Mouse (Mus musculus) small intestine, adult 2 months (tissue): ENCODE results near the gene Kmt5a. TPM values are rescaled to one million over a fixed set of nuclear protein-coding genes. Genes with fewer than 3 reads are reported as not detected.

ENCODE experiments used
- H3K27ac ChIP-seq: fragments of 200-500 bp; 2 replicates; pipeline ENCODE4 v1.5.1; 2012; ENCODE audit warnings: low read depth, low read length, control low read depth, inconsistent platforms; ENCODE audit not compliant: insufficient read depth
- H3K27me3 ChIP-seq: fragments of 200-500 bp; 2 replicates; pipeline ENCODE4 v1.6.1; 2012; ENCODE audit warnings: mild to moderate bottlenecking, moderate library complexity, low read length, inconsistent platforms; ENCODE audit not compliant: control insufficient read depth, insufficient read depth
- H3K36me3 ChIP-seq: fragments of 200-500 bp; 2 replicates; pipeline ENCODE4 v1.6.1; 2012; ENCODE audit warnings: mild to moderate bottlenecking, low read length, control low read depth, inconsistent platforms; ENCODE audit not compliant: control insufficient read depth, insufficient read depth
- H3K4me1 ChIP-seq: fragments of 200-500 bp; 2 replicates; pipeline ENCODE4 v1.6.1; 2012; ENCODE audit warnings: low read length, inconsistent platforms, mixed read lengths; ENCODE audit not compliant: control insufficient read depth, insufficient read depth, insufficient read length
- H3K4me3 ChIP-seq: fragments of 200-500 bp; 2 replicates; pipeline ENCODE4 v1.5.1; 2012; ENCODE audit warnings: low read depth, mild to moderate bottlenecking, control low read depth, inconsistent platforms, low read length, moderate library complexity
- CTCF ChIP-seq: fragments of 200-500 bp; IDR thresholded peaks from 2 replicates; pipeline ENCODE4 v1.5.1; 2012; ENCODE audit warnings: low read depth, mild to moderate bottlenecking, control low read depth, inconsistent platforms, low read length, moderate library complexity, mixed read lengths; ENCODE audit not compliant: insufficient replicate concordance, insufficient read length; ENCODE audit errors: extremely low read depth
- POLR2A ChIP-seq: fragments of 200-500 bp; IDR thresholded peaks from 2 replicates; pipeline ENCODE4 v1.6.1; 2012; ENCODE audit warnings: low read depth, mild to moderate bottlenecking, control low read depth, inconsistent platforms, low read length, moderate library complexity
- WGBS: fragments of 180-500 bp; shearing (Covaris S2); methylation state at CpG from one replicate; pipeline ENCODE4 v1.1.7; 2018; 5-methylcytosine and 5-hydroxymethylcytosine counted together
- polyA plus RNA-seq: library from polyadenylated mRNA; depleted of rRNA; stranded (reverse); fragments of >200 nt; gene quantifications from 2 replicates; pipeline ENCODE4 v1.2.3, GENCODE M21; 2012; rRNA removed

Kmt5a gene
- polyA plus RNA-seq, 1 experiment = 70.7 TPM

- 73% methylated on average over 14 of the region's 14 CpGs for WGBS
- no peaks in the 10 kb centered on the region for H3K27me3 ChIP-seq
- no peak for TF ChIP-seq POLR2A
- TF ChIP-seq CTCF = no peak
- H3K4me1 ChIP-seq = peaks cover 1% of the 10 kb centered on the region; the same call in 1 of the 2 replicates
- H3K36me3 ChIP-seq = no peaks in the 10 kb centered on the region
- no peak overlapping the region for H3K27ac ChIP-seq
- no peak overlapping the region for H3K4me3 ChIP-seq
Observed at GRCm38 (mm10) chr5:124503742-124504141, 64.0 kb downstream of the Kmt5a start.

DNA sequence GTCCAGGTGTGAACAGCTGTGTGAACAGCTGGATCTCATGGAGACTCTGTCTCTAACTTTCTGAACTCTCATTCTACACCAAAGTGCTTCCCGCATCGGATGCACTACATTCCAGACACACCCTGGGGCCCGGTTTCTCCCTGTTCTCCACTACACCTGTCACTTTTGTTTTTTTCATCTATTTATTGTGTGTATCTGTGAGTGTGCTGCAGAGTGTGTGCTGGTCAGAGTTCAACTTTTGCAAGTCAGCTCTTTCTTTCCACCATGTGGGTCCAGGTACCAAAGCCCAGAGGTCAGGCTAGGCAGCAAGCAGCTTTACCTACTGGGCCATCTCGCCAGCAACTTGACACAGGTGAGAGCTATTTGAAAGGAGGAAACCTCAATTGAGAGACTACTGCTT, 65.5 kb downstream of the Kmt5a start:
- peaks cover 1% of the 10 kb centered on the region; the same call in 1 of the 2 replicates for H3K4me1 ChIP-seq
- H3K27me3 ChIP-seq = no peaks in the 10 kb centered on the region
- H3K27ac ChIP-seq = no peak overlapping the region
- 26% methylated on average over 4 of the region's 4 CpGs for WGBS
- H3K36me3 ChIP-seq = no peaks in the 10 kb centered on the region
- TF ChIP-seq POLR2A (no peak), CTCF (no peak)
- H3K4me3 ChIP-seq = no peak overlapping the region

GRCm38 (mm10) chr5:124506731-124507359, 67.1 kb downstream of the Kmt5a start:
- Histone ChIP-seq H3K36me3 (no peaks in the 10 kb centered on the region), H3K27ac (no peak overlapping the region), H3K4me1 (peaks cover 1% of the 10 kb centered on the region; the same call in 1 of the 2 replicates), H3K4me3 (no peak overlapping the region), H3K27me3 (no peaks in the 10 kb centered on the region)
- 47% methylated on average over 10 of the region's 10 CpGs for WGBS
- TF ChIP-seq CTCF (no peak), POLR2A (no peak)

DNA sequence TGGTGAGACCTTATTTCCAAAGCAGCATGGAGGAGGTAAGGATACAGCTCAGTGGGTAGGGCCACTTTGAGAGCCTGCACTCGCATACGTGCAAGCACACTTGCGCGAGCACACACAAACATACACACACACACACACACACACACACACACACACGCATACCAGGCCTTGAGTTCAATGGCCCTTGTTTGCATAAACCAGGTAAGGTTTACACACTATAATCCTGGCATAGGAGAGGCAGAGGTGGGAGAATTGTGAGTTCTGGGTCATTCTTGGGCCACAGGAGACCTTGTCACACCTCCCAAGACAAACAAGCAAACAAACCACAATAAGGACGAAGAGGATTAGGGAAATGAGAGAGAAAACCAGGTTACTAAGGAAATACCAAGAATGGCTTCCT, 69.5 kb downstream of the Kmt5a start:
- TF ChIP-seq CTCF (no peak), POLR2A (no peak)
- 85% methylated on average over 6 of the region's 6 CpGs for WGBS

GRCm38 (mm10) chr5:124509742-124510237, 70.1 kb downstream of the Kmt5a start:
- H3K36me3 ChIP-seq = no peaks in the 10 kb centered on the region
- WGBS = 37% methylated on average over 12 of the region's 12 CpGs
- no peaks in the 10 kb centered on the region for H3K27me3 ChIP-seq
- no peak overlapping the region for H3K4me3 ChIP-seq
- TF ChIP-seq POLR2A (no peak), CTCF (no peak)
- peaks cover 1% of the 10 kb centered on the region; the same call in 1 of the 2 replicates for H3K4me1 ChIP-seq
- H3K27ac ChIP-seq = no peak overlapping the region

More for the DNA sequence above, 69.5 kb downstream of the Kmt5a start:
- H3K4me1 ChIP-seq = peaks cover 1% of the 10 kb centered on the region; the same call in 1 of the 2 replicates
- H3K4me3 ChIP-seq = no peak overlapping the region
- H3K36me3 ChIP-seq = no peaks in the 10 kb centered on the region
- H3K27me3 ChIP-seq = no peaks in the 10 kb centered on the region
- no peak overlapping the region for H3K27ac ChIP-seq

DNA sequence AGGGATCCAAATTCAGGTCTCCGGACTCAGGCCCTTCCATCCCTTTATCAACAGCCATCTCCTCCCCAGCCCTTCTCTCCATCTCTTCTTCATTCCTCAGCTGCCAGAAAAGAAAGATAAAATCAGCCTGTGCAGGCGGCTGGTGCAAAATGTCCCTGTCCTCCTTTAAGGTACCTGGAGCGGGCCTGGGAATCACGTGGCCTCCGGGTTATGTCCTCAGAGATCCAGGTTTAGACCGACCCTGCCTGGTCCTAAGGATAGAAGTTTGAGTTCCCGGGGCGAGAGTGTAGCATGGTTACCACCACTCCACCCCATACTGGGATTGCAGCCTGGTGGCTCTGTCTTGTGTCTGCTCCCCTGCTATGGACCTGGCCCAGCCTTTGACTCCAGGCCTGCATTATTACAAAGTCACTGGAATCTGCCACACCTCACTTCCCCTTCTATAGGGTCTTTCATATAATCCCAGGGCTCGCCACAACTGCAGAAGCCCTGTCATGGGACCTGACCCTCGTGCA, 70.9 kb downstream of the Kmt5a start:
- WGBS = 89% methylated on average over 10 of the region's 10 CpGs
- Histone ChIP-seq H3K4me1 (peaks cover 1% of the 10 kb centered on the region; the same call in 1 of the 2 replicates), H3K4me3 (no peak overlapping the region), H3K27ac (no peak overlapping the region), H3K36me3 (no peaks in the 10 kb centered on the region), H3K27me3 (no peaks in the 10 kb centered on the region)
- TF ChIP-seq CTCF (no peak), POLR2A (no peak)

Other genes with a start within 250 kb of the Kmt5a start
- 19.5 and 19.6 TPM in 2 replicates for gene Pitpnm2, start 190.2 kb upstream of the Kmt5a start, polyA plus RNA-seq
- 0.76 and 1.4 TPM in 2 replicates for gene Mphosph9, start 112.0 kb upstream of the Kmt5a start, polyA plus RNA-seq
- gene 2810006K23Rik, start 111.8 kb upstream of the Kmt5a start, polyA plus RNA-seq = 1.5 and 1.9 TPM in 2 replicates
- 27.4 and 52.8 TPM in 2 replicates for gene Cdk2ap1, start 76.8 kb upstream of the Kmt5a start, polyA plus RNA-seq
- gene Sbno1, start 13.9 kb upstream of the Kmt5a start, polyA plus RNA-seq = 5.9 and 8.1 TPM in 2 replicates
- gene Rilpl2, start 38.4 kb downstream of the Kmt5a start, polyA plus RNA-seq = 24.3 and 29.3 TPM in 2 replicates
- 1.2 and 1.8 TPM in 2 replicates for gene Snrnp35, start 43.2 kb downstream of the Kmt5a start, polyA plus RNA-seq
- gene Rilpl1, start 91.5 kb downstream of the Kmt5a start, polyA plus RNA-seq = 2.3 and 2.9 TPM in 2 replicates
- gene Tmed2, start 100.8 kb downstream of the Kmt5a start, polyA plus RNA-seq = 182 and 188 TPM in 2 replicates
- 8.7 and 12.1 TPM in 2 replicates for gene Ddx55, start 112.9 kb downstream of the Kmt5a start, polyA plus RNA-seq
- gene Eif2b1, start 139.2 kb downstream of the Kmt5a start, polyA plus RNA-seq = 9.1 and 12.5 TPM in 2 replicates
- gene Gtf2h3, start 139.2 kb downstream of the Kmt5a start, polyA plus RNA-seq = 8.5 and 20.0 TPM in 2 replicates
- 56.9 and 170 TPM in 2 replicates for gene Atp6v0a2, start 188.6 kb downstream of the Kmt5a start, polyA plus RNA-seq